8 mouse cellular contexts compared by ENCODE assay signal in genomic region chr4:33247479-33248053, GRCm38 (mm10). TPM values are rescaled to one million over a fixed set of nuclear protein-coding genes. Genes with fewer than 3 reads are reported as not detected.
DNase-seq lines count a peak whose midpoint lies in the region; ATAC-seq and TF ChIP-seq lines count a peak whose summit lies in the region.

No protein-coding gene starts in this region.

- H3K9ac ChIP-seq in ES-E14 (ENCODE audit: insufficient read depth, low read depth, low read length, poor library complexity, severe bottlenecking): peak overlapping the region; percentile 95
- peak overlapping the region; percentile 96 for H3K9ac ChIP-seq in forebrain, embryonic 15.5 days (replicated peaks)
- H3K9ac ChIP-seq in lung, embryonic 14.5 days: peak overlapping the region; percentile 99

- peak overlapping the region; percentile 85 to 95 for H3K4me3 ChIP-seq in ES-E14 (ENCODE audit: insufficient read depth in 1 of 2, low read depth in 1 of 2, low read length in 2 of 2, poor library complexity in 1 of 2, severe bottlenecking in 1 of 2)
- peak overlapping the region; percentile 78 for H3K4me3 ChIP-seq in forebrain, embryonic 15.5 days
- peak overlapping the region; percentile 91 for H3K4me3 ChIP-seq in layer of hippocampus, adult 2 months
- H3K4me3 ChIP-seq in lung, embryonic 14.5 days (ENCODE audit: low read depth, low read length): peak overlapping the region; percentile 89
- peak overlapping the region; percentile 89 for H3K4me3 ChIP-seq in olfactory bulb, adult 2 months (ENCODE audit: insufficient read depth, low read depth, low read length)
- peak overlapping the region; percentile 72 for H3K4me3 ChIP-seq in thymus, adult 2 months (ENCODE audit: control insufficient read depth, insufficient read depth, low read length)

- no peak; the same call in 1 of the 2 replicates for TF ChIP-seq POLR2A in olfactory bulb, adult 2 months (IDR thresholded peaks at IDR 0.05; ENCODE audit: insufficient read depth, low read depth, low read length)
- TF ChIP-seq POLR2A in thymus, adult 2 months (IDR thresholded peaks at IDR 0.05; ENCODE audit: control insufficient read depth, extremely low read depth, insufficient read depth, low read length, poor library complexity): peak; percentile 87

- peak; percentile 90 for ATAC-seq in forebrain, embryonic 15.5 days (replicated peaks)
- peak; percentile 90 for ATAC-seq in lung, embryonic 14.5 days (ENCODE audit: insufficient read depth)

- intact Hi-C loops in heart, postnatal 36 days (cut with DNase I): loop anchor here (2.0 to 10.0 kb wide), 6 partner anchors 13 to 1283 kb away; partner anchors contain the start of genes Casp8ap2, Map3k7, Pm20d2 and Ube2j1

- H3K4me1 ChIP-seq in ES-E14 (ENCODE audit: control insufficient read depth in 2 of 2, insufficient read depth in 2 of 2, low read length in 2 of 2, poor library complexity in 1 of 2): peaks cover 7 to 8% of the 10 kb centered on the region in 2 experiments; a peak in 3 of 4 replicates
- peaks cover 34% of the 10 kb centered on the region for H3K4me1 ChIP-seq in forebrain, embryonic 15.5 days
- no peaks in the 10 kb centered on the region for H3K4me1 ChIP-seq in lung, embryonic 14.5 days (ENCODE audit: insufficient read depth)
- peaks cover 3% of the 10 kb centered on the region for H3K4me1 ChIP-seq in olfactory bulb, adult 2 months (ENCODE audit: control insufficient read depth, insufficient read depth, low read length)
- peaks cover 9% of the 10 kb centered on the region; the same call in 1 of the 2 replicates for H3K4me1 ChIP-seq in thymus, adult 2 months (replicated peaks; ENCODE audit: control insufficient read depth, insufficient read depth, low read length)

- H3K36me3 ChIP-seq in ES-E14 (ENCODE audit: control insufficient read depth, insufficient read depth, low read length, poor library complexity, severe bottlenecking): peaks cover 3% of the 10 kb centered on the region
- H3K36me3 ChIP-seq in forebrain, embryonic 15.5 days: peaks cover 34% of the 10 kb centered on the region
- H3K36me3 ChIP-seq in lung, embryonic 14.5 days (ENCODE audit: insufficient read depth): peaks cover 37% of the 10 kb centered on the region
- H3K36me3 ChIP-seq in thymus, adult 2 months (ENCODE audit: control insufficient read depth, insufficient read depth, low read length): peaks cover 36% of the 10 kb centered on the region

- H3K4me2 ChIP-seq in forebrain, embryonic 15.5 days (replicated peaks): peak overlapping the region; percentile 79
- peak overlapping the region; percentile 83 for H3K4me2 ChIP-seq in lung, embryonic 14.5 days

- DNase-seq in ES-E14 (ENCODE audit: low read depth, low spot score): peak; percentile 95
- peak; percentile 97 for DNase-seq in cerebellum, adult 11-12 months
- DNase-seq in heart, postnatal 36 days: peak; percentile 99
- DNase-seq in layer of hippocampus, adult 2 months (ENCODE audit: low spot score in 2 of 2): peak; percentile 98 to 99
- DNase-seq in lung, embryonic 14.5 days: peak; percentile 100
- peak; percentile 95 for DNase-seq in thymus, adult 2 months

- no peak for TF ChIP-seq CTCF in layer of hippocampus, adult 2 months (conservative IDR thresholded peaks at IDR 0.05)
- TF ChIP-seq CTCF in lung, embryonic 14.5 days (IDR thresholded peaks at IDR 0.05; ENCODE audit: low read depth): no peak
- no peak for TF ChIP-seq CTCF in olfactory bulb, adult 2 months (IDR thresholded peaks at IDR 0.05; ENCODE audit: insufficient read depth, low read depth, low read length)
- TF ChIP-seq CTCF in thymus, adult 2 months (IDR thresholded peaks at IDR 0.05; ENCODE audit: borderline replicate concordance, control insufficient read depth, extremely low read depth, insufficient read depth, low read length, poor library complexity): peak; percentile 64; the same call in 1 of the 2 replicates

- no peaks in the 10 kb centered on the region for H3K9me3 ChIP-seq in ES-E14 (ENCODE audit: control insufficient read depth, insufficient read depth, low read depth, low read length)
- H3K9me3 ChIP-seq in forebrain, embryonic 15.5 days: no peaks in the 10 kb centered on the region
- H3K9me3 ChIP-seq in lung, embryonic 14.5 days (ENCODE audit: low read depth, low read length): no peaks in the 10 kb centered on the region

- under 1% methylated on average over 60 of the region's 60 CpGs for WGBS in forebrain, embryonic 15.5 days
- WGBS in lung, embryonic 14.5 days: under 1% methylated on average over 59 of the region's 60 CpGs
- WGBS in olfactory bulb, adult 2 months: under 1% methylated on average over 60 of the region's 60 CpGs
- WGBS in thymus, adult 2 months: under 1% methylated on average over 60 of the region's 60 CpGs

- H3K27ac ChIP-seq in ES-E14 (ENCODE audit: insufficient read depth, low read depth, low read length, poor library complexity, severe bottlenecking): peak overlapping the region; percentile 96
- peak overlapping the region; percentile 99 for H3K27ac ChIP-seq in forebrain, embryonic 15.5 days (replicated peaks)
- peak overlapping the region; percentile 100 for H3K27ac ChIP-seq in layer of hippocampus, adult 2 months
- peak overlapping the region; percentile 100 for H3K27ac ChIP-seq in lung, embryonic 14.5 days (ENCODE audit: low read depth)
- peak overlapping the region; percentile 99 for H3K27ac ChIP-seq in olfactory bulb, adult 2 months (ENCODE audit: insufficient read depth, low read depth, low read length)
- H3K27ac ChIP-seq in thymus, adult 2 months (ENCODE audit: control insufficient read depth, insufficient read depth, low read length): peak overlapping the region; percentile 89

- in situ Hi-C loops in ES-E14 (cut with MboI; ENCODE audit: low sequenced_read_pairs in 2 of 2, unreplicated experiment in 2 of 2): no loop called here

- no peaks in the 10 kb centered on the region for H3K27me3 ChIP-seq in forebrain, embryonic 15.5 days
- no peaks in the 10 kb centered on the region for H3K27me3 ChIP-seq in lung, embryonic 14.5 days (ENCODE audit: insufficient read depth, low read length)
- no peaks in the 10 kb centered on the region for H3K27me3 ChIP-seq in thymus, adult 2 months (ENCODE audit: control insufficient read depth, insufficient read depth, low read length)

TF ChIP-seq in ES-E14, 5 proteins besides CTCF, POLR2A, EP300 and RAD21:
- TF ChIP-seq HCFC1 (IDR thresholded peaks at IDR 0.05; ENCODE audit: borderline replicate concordance, insufficient read depth, low read length) (peak; percentile 46; the same call in 1 of the 2 replicates), ZNF384 (IDR thresholded peaks at IDR 0.05; ENCODE audit: low read depth, low read length) (no peak)

RNA-seq across cellular contexts. Expression of gene Srsf12, which starts 38.8 kb away (rescaled TPM):
- total RNA-seq in ES-E14 (2012; rRNA removed): 1.6 and 2.9 TPM in 2 replicates
- 30.9 and 33.9 TPM in 2 replicates for polyA plus RNA-seq in forebrain, embryonic 15.5 days (2015; fragmentation: Nextera tagmentation; extraction: Ambion mirVana)
- not detected for total RNA-seq in heart, postnatal 36 days (2021)
- total RNA-seq in layer of hippocampus, adult 2 months (2021): 10 to 100 TPM; 25.7 to 26.6 TPM
- polyA plus RNA-seq in lung, embryonic 14.5 days (2014; fragmentation: Nextera tagmentation; extraction: Ambion mirVana): 3.4 and 3.6 TPM in 2 replicates
- polyA plus RNA-seq in olfactory bulb, adult 2 months (2012; ENCODE audit: insufficient read depth, insufficient read length, low replicate concordance, missing spikeins): not detected in 2 replicates
- 1.8 and 1.9 TPM in 2 replicates for polyA plus RNA-seq in thymus, adult 2 months (2012; rRNA removed)

RNA-seq across cellular contexts. Expression of gene Pnrc1, which starts 42.4 kb away (rescaled TPM):
- total RNA-seq in ES-E14 (2012; rRNA removed): 25.8 and 26.7 TPM in 2 replicates
- polyA plus RNA-seq in forebrain, embryonic 15.5 days (2015; fragmentation: Nextera tagmentation; extraction: Ambion mirVana): 95.2 and 97.1 TPM in 2 replicates
- total RNA-seq in heart, postnatal 36 days (2021): 100 to 1,000 TPM; 153 to 155 TPM
- 100 to 1,000 TPM; 144 to 145 TPM for total RNA-seq in layer of hippocampus, adult 2 months (2021)
- polyA plus RNA-seq in lung, embryonic 14.5 days (2014; fragmentation: Nextera tagmentation; extraction: Ambion mirVana): 123 and 127 TPM in 2 replicates
- not detected in 2 replicates for polyA plus RNA-seq in olfactory bulb, adult 2 months (2012; ENCODE audit: insufficient read depth, insufficient read length, low replicate concordance, missing spikeins)
- polyA plus RNA-seq in thymus, adult 2 months (2012; rRNA removed): 250 and 410 TPM in 2 replicates

RNA-seq across cellular contexts. Expression of gene Pm20d2, which starts 58.0 kb away (rescaled TPM):
- total RNA-seq in ES-E14 (2012; rRNA removed): 2.0 and 2.1 TPM in 2 replicates
- 2.5 and 3.0 TPM in 2 replicates for polyA plus RNA-seq in forebrain, embryonic 15.5 days (2015; fragmentation: Nextera tagmentation; extraction: Ambion mirVana)
- 10 to 100 TPM; 55.9 to 62.9 TPM for total RNA-seq in heart, postnatal 36 days (2021)
- 10 to 100 TPM; 10.6 to 10.9 TPM for total RNA-seq in layer of hippocampus, adult 2 months (2021)
- 0.70 and 0.99 TPM in 2 replicates for polyA plus RNA-seq in lung, embryonic 14.5 days (2014; fragmentation: Nextera tagmentation; extraction: Ambion mirVana)
- not detected in 2 replicates for polyA plus RNA-seq in olfactory bulb, adult 2 months (2012; ENCODE audit: insufficient read depth, insufficient read length, low replicate concordance, missing spikeins)
- 1.4 and 2.9 TPM in 2 replicates for polyA plus RNA-seq in thymus, adult 2 months (2012; rRNA removed)

Comparison
In these comparisons a context has a peak if more than half of its experiments do, and no peak if none do; other contexts are left out.
1. Peak in every context shown above with its lines: DNase-seq, ATAC-seq, H3K4me3 ChIP-seq and H3K27ac ChIP-seq.